Mouse (Mus musculus): ENCODE measurements around the gene Arl3.

Arl3 gene

GRCm38 (mm10) chr19:46508738-46509137 is 64.3 kb downstream of the Arl3 start:
- Histone ChIP-seq H3K4me3 (replicated peaks; ENCODE audit: low read length) (no peak overlapping the region; the same call in 1 of the 2 replicates), H3K9me3 (ENCODE audit: low read length) (no peaks in the 10 kb centered on the region), H3K36me3 (ENCODE audit: insufficient read depth, low read length) (peaks cover 90% of the 10 kb centered on the region), H3K27me3 (ENCODE audit: insufficient read depth, low read length) (no peaks in the 10 kb centered on the region), H3K4me1 (replicated peaks; ENCODE audit: low read depth, low read length) (peaks cover 97% of the 10 kb centered on the region)
- no peak for TF ChIP-seq CTCF (conservative IDR thresholded peaks at IDR 0.05; ENCODE audit: low read length)
- TF ChIP-seq POU5F1 (IDR thresholded peaks at IDR 0.05; ENCODE audit: borderline replicate concordance, low read length) = no peak
- no peak for TF ChIP-seq NANOG (IDR thresholded peaks at IDR 0.05; ENCODE audit: borderline replicate concordance, low read length)

DNA sequence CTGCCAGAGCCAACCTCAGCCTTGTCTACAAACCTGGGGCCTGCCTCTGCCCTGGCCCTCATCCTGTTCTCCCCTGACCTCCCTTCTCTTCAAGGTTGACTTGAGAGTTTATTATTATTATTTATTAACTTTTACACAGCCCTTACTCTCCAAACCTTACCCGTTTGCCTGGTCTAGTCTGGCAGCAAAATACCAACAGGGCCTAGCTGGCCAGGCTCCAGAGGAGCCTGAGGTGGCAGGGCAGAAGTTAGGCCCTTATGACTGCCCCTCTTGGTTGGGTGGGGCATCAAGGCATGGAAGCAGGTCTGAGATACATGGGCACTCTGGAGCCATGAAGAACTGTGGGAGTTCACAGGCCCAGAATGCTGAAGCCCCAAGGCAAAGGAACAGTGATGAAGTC is 65.2 kb downstream of the Arl3 start:
- Histone ChIP-seq H3K4me3 (replicated peaks; ENCODE audit: low read length) (no peak overlapping the region), H3K36me3 (ENCODE audit: insufficient read depth, low read length) (peaks cover 80% of the 10 kb centered on the region), H3K27me3 (ENCODE audit: insufficient read depth, low read length) (no peaks in the 10 kb centered on the region), H3K4me1 (replicated peaks; ENCODE audit: low read depth, low read length) (peaks cover 88% of the 10 kb centered on the region), H3K9me3 (ENCODE audit: low read length) (no peaks in the 10 kb centered on the region)
- TF ChIP-seq POU5F1 (IDR thresholded peaks at IDR 0.05; ENCODE audit: borderline replicate concordance, low read length) (no peak), NANOG (IDR thresholded peaks at IDR 0.05; ENCODE audit: borderline replicate concordance, low read length) (no peak), CTCF (conservative IDR thresholded peaks at IDR 0.05; ENCODE audit: low read length) (no peak)

GRCm38 (mm10) chr19:46507181-46507581 is 65.8 kb downstream of the Arl3 start:
- peaks cover 82% of the 10 kb centered on the region for H3K4me1 ChIP-seq (replicated peaks; ENCODE audit: low read depth, low read length)
- peaks cover 74% of the 10 kb centered on the region for H3K36me3 ChIP-seq (ENCODE audit: insufficient read depth, low read length)
- H3K4me3 ChIP-seq (replicated peaks; ENCODE audit: low read length) = peak overlapping the region; percentile 92; the same call in 1 of the 2 replicates
- TF ChIP-seq POU5F1 (IDR thresholded peaks at IDR 0.05; ENCODE audit: borderline replicate concordance, low read length) (no peak), CTCF (conservative IDR thresholded peaks at IDR 0.05; ENCODE audit: low read length) (no peak), NANOG (IDR thresholded peaks at IDR 0.05; ENCODE audit: borderline replicate concordance, low read length) (no peak)
- no peaks in the 10 kb centered on the region for H3K9me3 ChIP-seq (ENCODE audit: low read length)
- no peaks in the 10 kb centered on the region for H3K27me3 ChIP-seq (ENCODE audit: insufficient read depth, low read length)

- Histone ChIP-seq H3K4me3 (replicated peaks; ENCODE audit: low read length) (peak overlapping the region; percentile 92), H3K27me3 (ENCODE audit: insufficient read depth, low read length) (no peaks in the 10 kb centered on the region), H3K4me1 (replicated peaks; ENCODE audit: low read depth, low read length) (peaks cover 74% of the 10 kb centered on the region), H3K36me3 (ENCODE audit: insufficient read depth, low read length) (peaks cover 66% of the 10 kb centered on the region), H3K9me3 (ENCODE audit: low read length) (no peaks in the 10 kb centered on the region)
- TF ChIP-seq POU5F1 (IDR thresholded peaks at IDR 0.05; ENCODE audit: borderline replicate concordance, low read length) = no peak
- no peak for TF ChIP-seq NANOG (IDR thresholded peaks at IDR 0.05; ENCODE audit: borderline replicate concordance, low read length)
- TF ChIP-seq CTCF (conservative IDR thresholded peaks at IDR 0.05; ENCODE audit: low read length) = no peak
Measured at GRCm38 (mm10) chr19:46506372-46506717, 66.7 kb downstream of the Arl3 start.

DNA sequence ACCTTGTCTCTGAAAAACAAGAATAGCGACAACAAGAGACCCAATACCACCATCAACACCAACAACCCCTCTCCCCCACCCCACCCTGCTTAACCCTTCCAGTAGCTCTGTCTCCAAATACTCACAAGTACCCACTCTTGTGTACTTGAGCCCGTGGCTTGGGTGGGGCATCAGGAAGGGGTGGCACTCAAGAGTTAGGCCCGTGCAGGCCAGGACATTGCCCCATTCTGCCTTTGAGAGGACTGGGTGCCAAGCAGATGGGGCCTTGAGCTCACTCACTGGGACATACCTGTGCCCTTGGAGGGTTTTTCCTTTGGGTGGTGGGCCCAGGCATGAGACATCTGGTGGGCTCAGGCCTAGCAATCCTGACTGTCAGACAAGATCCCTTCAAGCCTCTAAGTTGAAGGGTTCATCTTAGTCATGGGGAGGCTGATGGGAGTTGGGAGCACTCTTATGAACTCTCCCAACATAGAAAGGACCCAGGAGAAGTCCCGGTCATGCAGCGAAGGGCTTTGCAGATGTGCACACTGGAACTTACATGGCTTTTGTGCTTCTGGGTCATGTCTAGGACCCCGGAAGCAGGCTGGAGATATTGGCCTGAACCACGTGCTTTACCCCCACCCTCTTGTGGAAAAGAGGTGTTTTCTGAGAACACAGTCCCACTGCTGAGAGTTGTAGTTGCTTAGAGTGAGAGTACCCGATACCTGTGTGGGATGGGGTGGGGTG is 67.2 kb downstream of the Arl3 start:
- H3K4me1 ChIP-seq (replicated peaks; ENCODE audit: low read depth, low read length) = peaks cover 70% of the 10 kb centered on the region
- H3K9me3 ChIP-seq (ENCODE audit: low read length) = no peaks in the 10 kb centered on the region
- no peak for TF ChIP-seq CTCF (conservative IDR thresholded peaks at IDR 0.05; ENCODE audit: low read length)
- TF ChIP-seq POU5F1 (IDR thresholded peaks at IDR 0.05; ENCODE audit: borderline replicate concordance, low read length) = no peak
- TF ChIP-seq NANOG (IDR thresholded peaks at IDR 0.05; ENCODE audit: borderline replicate concordance, low read length) = no peak
- peaks cover 63% of the 10 kb centered on the region for H3K36me3 ChIP-seq (ENCODE audit: insufficient read depth, low read length)
- H3K4me3 ChIP-seq (replicated peaks; ENCODE audit: low read length) = peak overlapping the region; percentile 92
- H3K27me3 ChIP-seq (ENCODE audit: insufficient read depth, low read length) = no peaks in the 10 kb centered on the region

DNA sequence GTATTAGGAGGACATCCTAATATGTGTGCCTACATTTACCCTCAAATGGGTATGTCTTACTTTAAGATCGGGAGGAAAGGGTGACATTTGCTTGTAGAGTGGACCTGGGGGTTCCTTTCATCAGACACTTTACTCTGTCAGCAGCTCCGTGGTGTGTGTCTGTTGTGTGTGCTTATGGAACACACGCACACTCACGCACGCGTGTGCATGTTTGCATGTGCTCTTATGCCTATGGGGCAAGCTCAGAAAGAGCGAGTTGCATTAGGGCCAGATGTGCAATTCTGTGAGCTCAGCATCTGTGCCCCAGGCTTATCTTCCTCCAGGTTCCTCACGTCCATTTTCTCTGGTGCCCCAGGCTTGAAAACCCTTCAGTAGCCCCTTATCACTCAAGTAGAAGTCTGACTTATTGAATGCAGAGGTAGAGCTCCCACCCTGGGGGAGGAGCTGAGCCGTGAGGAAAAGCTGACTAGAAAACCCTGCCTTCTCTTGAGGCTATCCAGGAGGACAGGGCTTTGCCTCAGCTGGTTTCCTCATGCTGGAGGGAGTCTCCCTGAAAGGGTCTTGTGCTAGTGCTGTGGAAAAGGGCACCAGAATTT is 68.1 kb downstream of the Arl3 start:
- no peaks in the 10 kb centered on the region for H3K9me3 ChIP-seq (ENCODE audit: low read length)
- no peak for TF ChIP-seq NANOG (IDR thresholded peaks at IDR 0.05; ENCODE audit: borderline replicate concordance, low read length)
- TF ChIP-seq CTCF (conservative IDR thresholded peaks at IDR 0.05; ENCODE audit: low read length) = no peak
- no peak for TF ChIP-seq POU5F1 (IDR thresholded peaks at IDR 0.05; ENCODE audit: borderline replicate concordance, low read length)
- peaks cover 62% of the 10 kb centered on the region for H3K4me1 ChIP-seq (replicated peaks; ENCODE audit: low read depth, low read length)
- H3K36me3 ChIP-seq (ENCODE audit: insufficient read depth, low read length) = peaks cover 56% of the 10 kb centered on the region
- no peaks in the 10 kb centered on the region for H3K27me3 ChIP-seq (ENCODE audit: insufficient read depth, low read length)
- H3K4me3 ChIP-seq (replicated peaks; ENCODE audit: low read length) = peak overlapping the region; percentile 92

DNA sequence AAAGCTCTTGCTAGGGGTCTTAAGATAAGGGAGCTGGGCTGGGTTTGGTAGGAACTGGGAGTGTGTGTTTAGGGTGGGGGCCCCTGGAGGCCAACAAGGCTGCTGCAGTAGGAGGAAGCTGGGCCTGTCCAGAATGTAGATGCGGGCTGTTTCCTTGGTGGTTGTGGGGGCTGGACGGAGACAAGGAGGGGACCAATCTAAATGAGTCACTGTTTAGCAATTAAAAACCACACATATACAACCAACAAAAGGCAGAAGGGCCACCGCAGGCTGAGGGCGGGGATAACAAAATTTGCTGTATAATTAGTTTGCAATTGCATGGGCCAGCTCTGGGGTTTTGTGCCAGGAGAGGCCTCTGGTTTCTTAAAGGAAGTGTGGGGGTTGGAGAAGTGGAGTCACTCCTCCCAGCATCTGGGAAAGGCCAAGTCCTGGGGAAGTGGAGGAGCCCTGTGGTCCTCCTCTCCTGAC is 68.9 kb downstream of the Arl3 start:
- Histone ChIP-seq H3K4me3 (replicated peaks; ENCODE audit: low read length) (peak overlapping the region; percentile 92), H3K36me3 (ENCODE audit: insufficient read depth, low read length) (peaks cover 49% of the 10 kb centered on the region), H3K9me3 (ENCODE audit: low read length) (no peaks in the 10 kb centered on the region), H3K4me1 (replicated peaks; ENCODE audit: low read depth, low read length) (peaks cover 59% of the 10 kb centered on the region), H3K27me3 (ENCODE audit: insufficient read depth, low read length) (no peaks in the 10 kb centered on the region)
- no peak for TF ChIP-seq POU5F1 (IDR thresholded peaks at IDR 0.05; ENCODE audit: borderline replicate concordance, low read length)
- TF ChIP-seq CTCF (conservative IDR thresholded peaks at IDR 0.05; ENCODE audit: low read length) = peak; percentile 22; the same call in 1 of the 2 replicates
- no peak for TF ChIP-seq NANOG (IDR thresholded peaks at IDR 0.05; ENCODE audit: borderline replicate concordance, low read length)

DNA sequence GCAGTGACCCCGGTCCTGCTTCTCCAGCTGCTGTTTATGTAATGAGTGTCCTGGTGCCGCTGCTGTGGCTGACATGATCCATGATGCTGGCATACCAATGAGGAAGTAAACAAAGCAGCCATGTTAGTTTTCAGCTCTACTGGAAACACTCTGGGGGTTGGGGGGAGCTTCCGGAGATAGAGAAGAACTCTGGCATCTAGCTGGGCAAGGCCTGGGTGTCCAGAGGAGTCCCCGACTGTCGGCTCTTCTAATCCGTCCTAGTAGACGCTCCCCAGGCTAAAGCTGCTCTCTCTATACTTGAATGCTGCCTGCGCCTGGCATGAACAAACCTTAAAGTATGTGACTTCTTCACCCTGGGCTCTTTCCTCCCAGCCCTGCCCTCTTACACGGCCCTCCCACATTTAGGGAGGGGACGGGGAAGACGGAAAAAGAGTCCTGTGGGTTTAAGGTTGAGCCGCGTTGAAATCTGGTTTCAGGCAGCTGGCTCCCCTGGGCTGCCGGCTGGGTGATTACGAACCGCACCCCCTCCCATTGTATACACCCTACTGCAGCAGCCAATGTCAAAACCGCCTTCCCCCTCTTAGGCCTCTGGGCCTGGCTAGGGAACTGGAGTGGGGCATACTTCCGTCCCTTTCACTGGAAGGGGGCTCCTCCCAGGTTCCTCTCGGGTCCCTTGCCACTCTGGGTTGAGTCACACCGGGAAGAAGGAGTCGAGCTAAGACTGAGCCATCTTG is 69.5 kb downstream of the Arl3 start:
- peaks cover 59% of the 10 kb centered on the region for H3K4me1 ChIP-seq (replicated peaks; ENCODE audit: low read depth, low read length)
- peak overlapping the region; percentile 92 for H3K4me3 ChIP-seq (replicated peaks; ENCODE audit: low read length)
- H3K27me3 ChIP-seq (ENCODE audit: insufficient read depth, low read length) = no peaks in the 10 kb centered on the region
- H3K36me3 ChIP-seq (ENCODE audit: insufficient read depth, low read length) = peaks cover 43% of the 10 kb centered on the region
- H3K9me3 ChIP-seq (ENCODE audit: low read length) = no peaks in the 10 kb centered on the region
- no peak for TF ChIP-seq CTCF (conservative IDR thresholded peaks at IDR 0.05; ENCODE audit: low read length)
- TF ChIP-seq POU5F1 (IDR thresholded peaks at IDR 0.05; ENCODE audit: borderline replicate concordance, low read length) = no peak
- no peak for TF ChIP-seq NANOG (IDR thresholded peaks at IDR 0.05; ENCODE audit: borderline replicate concordance, low read length)

Data from E14TG2a.4 (cell line).